15 mouse cellular contexts compared by ENCODE assay signal in the genomic region with DNA sequence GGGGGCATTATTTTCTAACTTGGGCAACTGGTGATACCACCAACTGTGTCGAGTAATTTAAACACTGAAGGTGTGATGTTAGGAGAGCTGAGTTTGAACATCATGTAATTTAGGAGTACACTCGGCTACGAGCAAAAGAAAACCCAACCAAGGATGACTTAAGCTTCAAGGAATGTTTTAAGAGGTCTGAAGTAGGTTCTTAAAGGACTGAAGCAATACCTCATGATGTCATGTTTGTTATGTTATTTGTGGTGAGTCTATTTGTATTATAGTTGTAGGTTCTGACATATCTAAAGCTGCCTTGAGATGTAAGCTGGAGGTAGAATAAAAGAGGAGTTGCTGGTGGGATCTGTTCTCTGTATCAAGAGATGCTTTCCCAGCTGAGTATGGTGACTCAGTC.
"Had no signal": no experiment of that assay in that cellular context is flagged by ENCODE, and none has a peak within 500 bp of the region (broad histone marks: within the 10 kb centered on the region; RNA-seq: fewer than 3 reads in every experiment).

No protein-coding gene starts in this region.

- H3K9ac ChIP-seq: limb, embryonic 13.5 days; liver, embryonic 14.5 days; midbrain, embryonic 15.5 days; neural tube, embryonic 12.5 days had no signal

- DNase-seq: kidney, adult 8-10 months; kidney, postnatal 25 days; left cerebral cortex, postnatal 4 days; thymus, adult 2 months; thymus, postnatal 36 days had no signal

- H3K9me3 ChIP-seq: limb, embryonic 13.5 days; megakaryocyte, embryonic 14.5 days; midbrain, embryonic 15.5 days; neural tube, embryonic 12.5 days had no signal

- H3K27ac ChIP-seq: limb, embryonic 13.5 days; liver, embryonic 14.5 days; macrophage; midbrain, embryonic 15.5 days; neural tube, embryonic 12.5 days; stomach, postnatal 0 days had no signal

- H3K4me2 ChIP-seq: limb, embryonic 13.5 days; midbrain, embryonic 11.5 days; midbrain, embryonic 15.5 days; neural tube, embryonic 12.5 days had no signal

- H3K36me3 ChIP-seq: limb, embryonic 13.5 days; midbrain, embryonic 15.5 days; neural tube, embryonic 12.5 days had no signal

- H3K4me1 ChIP-seq: midbrain, embryonic 15.5 days; neural tube, embryonic 12.5 days had no signal

- ATAC-seq: inflammation-experienced regulatory T-cells, adult 6 months; intestine, postnatal 0 days; midbrain, embryonic 15.5 days had no signal

- H3K4me3 ChIP-seq: limb, embryonic 13.5 days; megakaryocyte, embryonic 14.5 days; midbrain, embryonic 15.5 days; neural tube, embryonic 12.5 days had no signal

- H3K27me3 ChIP-seq: limb, embryonic 13.5 days; midbrain, embryonic 15.5 days; neural tube, embryonic 12.5 days had no signal
